Mouse (Mus musculus): Measurements from ENCODE around the gene Sept10. TPM values are rescaled to one million over a fixed set of nuclear protein-coding genes. Genes with fewer than 3 reads are reported as not detected.

The Sept10 gene
- total RNA-seq (2021), result 10 to 100 TPM; 35.0 to 39.9 TPM

GRCm38 (mm10) chr10:59221473-59222270 lies at the start of gene Sept10, which contains the start of gene Sowahc:
Gene Sept10, minus strand, starts transcription at chr10:59221847.
Gene Sowahc, plus strand, starts transcription at chr10:59221953.
- intact Hi-C loops (cut with DNase I), result loop anchor here (5.0 kb wide), 3 partner anchors 44 to 71 kb away; no protein-coding TSS in a partner anchor
- peak; percentile 98 to 99 for DNase-seq

- intact Hi-C loops (cut with DNase I), result loop anchor here (5.0 kb wide), 1 partner anchor 46 kb away; the partner anchor contains the start of genes Sept10 and Sowahc
- DNase-seq, result no peak
Observed at GRCm38 (mm10) chr10:59268754-59269153, 47.1 kb upstream of the Sept10 start.

- intact Hi-C loops (cut with DNase I), result loop anchor here (5.0 kb wide), 1 partner anchor 46 kb away; the partner anchor contains the start of genes Sept10 and Sowahc
Observed at GRCm38 (mm10) chr10:59268109-59268508, 46.5 kb upstream of the Sept10 start.

GRCm38 (mm10) chr10:59267275-59267674 lies 45.6 kb upstream of the Sept10 start:
- no peak for DNase-seq
- intact Hi-C loops (cut with DNase I), result loop anchor here (5.0 kb wide), 1 partner anchor 45 kb away; the partner anchor contains the start of genes Sept10 and Sowahc

More at GRCm38 (mm10) chr10:59268109-59268508, 46.5 kb upstream of the Sept10 start:
- no peak for DNase-seq

GRCm38 (mm10) chr10:59266097-59266496 lies 44.5 kb upstream of the Sept10 start:
- intact Hi-C loops (cut with DNase I), result loop anchor here (5.0 kb wide), 1 partner anchor 44 kb away; the partner anchor contains the start of genes Sept10 and Sowahc
- peak; percentile 36 to 59 for DNase-seq

GRCm38 (mm10) chr10:59265674-59266073 lies 44.0 kb upstream of the Sept10 start:
- DNase-seq, result peak; percentile 9 to 25
- intact Hi-C loops (cut with DNase I), result loop anchor here (5.0 kb wide), 1 partner anchor 43 kb away; the partner anchor contains the start of genes Sept10 and Sowahc

- peak; percentile 10 to 26 for DNase-seq
- intact Hi-C loops (cut with DNase I), result loop anchor here (5.0 kb wide), 1 partner anchor 43 kb away; the partner anchor contains the start of genes Sept10 and Sowahc
Observed at GRCm38 (mm10) chr10:59265067-59265466, 43.4 kb upstream of the Sept10 start.

GRCm38 (mm10) chr10:59262979-59263378 lies 41.3 kb upstream of the Sept10 start:
- intact Hi-C loops (cut with DNase I), result no loop called here

GRCm38 (mm10) chr10:59262021-59262420 lies 40.4 kb upstream of the Sept10 start:
- intact Hi-C loops (cut with DNase I), result no loop called here
- DNase-seq, result no peak

More at GRCm38 (mm10) chr10:59262979-59263378, 41.3 kb upstream of the Sept10 start:
- no peak for DNase-seq

- intact Hi-C loops (cut with DNase I), result no loop called here
- DNase-seq, result no peak
Observed at GRCm38 (mm10) chr10:59261603-59262002, 40.0 kb upstream of the Sept10 start.

GRCm38 (mm10) chr10:59259572-59259971 lies 37.9 kb upstream of the Sept10 start:
- intact Hi-C loops (cut with DNase I), result no loop called here
- DNase-seq, result no peak

GRCm38 (mm10) chr10:59256533-59256932 lies 34.9 kb upstream of the Sept10 start:
- DNase-seq, result no peak
- intact Hi-C loops (cut with DNase I), result no loop called here

- intact Hi-C loops (cut with DNase I), result no loop called here
- DNase-seq, result no peak
Observed at GRCm38 (mm10) chr10:59253541-59254079, 32.0 kb upstream of the Sept10 start.

- intact Hi-C loops (cut with DNase I), result no loop called here
- no peak for DNase-seq
Observed at GRCm38 (mm10) chr10:59252396-59252795, 30.7 kb upstream of the Sept10 start.

- no peak for DNase-seq
- intact Hi-C loops (cut with DNase I), result no loop called here
Observed at GRCm38 (mm10) chr10:59251980-59252379, 30.3 kb upstream of the Sept10 start.

- intact Hi-C loops (cut with DNase I), result no loop called here
- DNase-seq, result no peak
Observed at GRCm38 (mm10) chr10:59250679-59251078, 29.0 kb upstream of the Sept10 start.

GRCm38 (mm10) chr10:59249531-59249930 lies 27.9 kb upstream of the Sept10 start:
- no peak for DNase-seq
- intact Hi-C loops (cut with DNase I), result loop anchor here (5.0 kb wide), 1 partner anchor 147 kb away; no protein-coding TSS in a partner anchor

GRCm38 (mm10) chr10:59241141-59241541 lies 19.5 kb upstream of the Sept10 start:
- peak; percentile 31 to 32 for DNase-seq
- intact Hi-C loops (cut with DNase I), result no loop called here

GRCm38 (mm10) chr10:59237757-59238156 lies 16.1 kb upstream of the Sept10 start:
- no peak for DNase-seq
- intact Hi-C loops (cut with DNase I), result no loop called here

- intact Hi-C loops (cut with DNase I), result no loop called here
- no peak for DNase-seq
Observed at GRCm38 (mm10) chr10:59236486-59236885, 14.8 kb upstream of the Sept10 start.

- intact Hi-C loops (cut with DNase I), result no loop called here
- no peak for DNase-seq
Observed at GRCm38 (mm10) chr10:59235847-59236246, 14.2 kb upstream of the Sept10 start.
